Mouse (Mus musculus) CH12.LX (cell line): ENCODE measurements around the gene Gatb.

Source experiments
- CTCF ChIP-seq, 2 experiments: IDR thresholded peaks in 1 of 2; conservative IDR thresholded peaks in 1 of 2; 2 replicates each; pipeline ENCODE4 v1.5.1; 2011 to 2012; ENCODE audit warnings: low read depth in 2 of 2, low read length in 2 of 2, improper control_type of control experiment in 1 of 2, inconsistent platforms in 1 of 2, mild to moderate bottlenecking in 1 of 2, moderate library complexity in 1 of 2
- EP300 ChIP-seq: IDR thresholded peaks from 2 replicates; pipeline ENCODE4 v1.6.1; 2011; ENCODE audit warnings: low read length, improper control_type of control experiment
- ETS1 ChIP-seq: conservative IDR thresholded peaks from 2 replicates; pipeline ENCODE4 v1.6.1; 2012; ENCODE audit warnings: low read depth, mild to moderate bottlenecking, inconsistent platforms, low read length, improper control_type of control experiment, moderate library complexity
- MEF2A ChIP-seq: IDR thresholded peaks from 2 replicates; pipeline ENCODE4 v1.6.1; 2014; ENCODE audit warnings: low read depth, mild to moderate bottlenecking, inconsistent platforms, low read length, improper control_type of control experiment, borderline replicate concordance
- MYC ChIP-seq: IDR thresholded peaks from 2 replicates; pipeline ENCODE4 v1.6.1; 2011; ENCODE audit warnings: low read depth, mild to moderate bottlenecking, improper control_type of control experiment, low read length
- POLR2A ChIP-seq: IDR thresholded peaks from 2 replicates; pipeline ENCODE4 v1.6.1; 2011; ENCODE audit warnings: low read depth, mild to moderate bottlenecking, improper control_type of control experiment, low read length
- SIN3A ChIP-seq: IDR thresholded peaks from 2 replicates; pipeline ENCODE4 v1.6.1; 2012; ENCODE audit warnings: low read length, improper control_type of control experiment, inconsistent platforms
- SMC3 ChIP-seq: IDR thresholded peaks from 2 replicates; pipeline ENCODE4 v1.6.1; 2011; ENCODE audit warnings: low read depth, low read length, improper control_type of control experiment

DNA sequence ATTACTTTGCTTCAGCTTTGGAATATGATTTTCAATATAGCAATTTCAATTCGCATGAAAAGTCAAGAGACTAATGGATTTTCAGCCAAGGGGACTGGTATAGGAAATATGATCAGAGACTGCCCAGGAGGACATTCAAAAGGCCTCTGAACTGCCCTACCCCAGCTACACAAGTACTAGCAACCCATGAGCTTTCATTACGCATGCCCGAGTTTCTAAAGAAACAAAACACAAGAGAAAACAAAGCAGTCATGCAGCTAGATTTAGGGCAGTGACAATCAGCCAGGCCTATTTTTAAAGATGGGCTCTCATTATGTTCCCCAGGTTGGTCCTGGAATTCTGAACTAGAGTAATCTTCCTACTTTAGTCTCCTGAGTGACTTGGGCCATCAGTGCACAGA, 41.5 kb upstream of the Gatb start:
- TF ChIP-seq CTCF (conservative IDR thresholded peaks at IDR 0.05 in 1 of 2, IDR thresholded peaks at IDR 0.05 in 1 of 2; ENCODE audit: low read depth in 2 of 2, low read length in 2 of 2) (no peak), EP300 (no peak), POLR2A (no peak), MEF2A (no peak), ETS1 (no peak), SIN3A (no peak), MYC (no peak), SMC3 (no peak)
